ENCODE assay signal across 18 mouse cellular contexts in genomic region chr8:118249319-118249718, GRCm38 (mm10). TPM values are rescaled to one million over a fixed set of nuclear protein-coding genes. Genes with fewer than 3 reads are reported as not detected.
DNase-seq lines count a peak whose midpoint lies in the region; TF ChIP-seq lines count a peak whose summit lies in the region.
"Had no signal": no experiment of that assay in that cellular context is flagged by ENCODE, and none has a peak within 500 bp of the region (broad histone marks: within the 10 kb centered on the region; RNA-seq: fewer than 3 reads in every experiment).

No protein-coding gene starts in this region.

- no peak overlapping the region for H3K4me2 ChIP-seq in myocyte (ENCODE audit: low read depth)

- no peak for TF ChIP-seq CTCF in gastrocnemius, adult 2 months (IDR thresholded peaks at IDR 0.05)
- TF ChIP-seq CTCF in C2C12 (IDR thresholded peaks at IDR 0.05; ENCODE audit: control insufficient read depth, insufficient read depth, insufficient read length), result no peak

- H3K36me3 ChIP-seq in C2C12 (ENCODE audit: control insufficient read depth, insufficient read depth), result no peaks in the 10 kb centered on the region
- no peaks in the 10 kb centered on the region for H3K36me3 ChIP-seq in myocyte (ENCODE audit: control insufficient read depth, insufficient read depth)
- H3K36me3 ChIP-seq: G1E had no signal

- H3K27ac ChIP-seq in gastrocnemius, adult 2 months, result peak overlapping the region; percentile 51

- no peak for DNase-seq in gastrocnemius, adult 2 months
- no peak for DNase-seq in gastrocnemius, adult 8-10 months (ENCODE audit: low spot score in 2 of 2)
- DNase-seq in lung, postnatal 36 days, result no peak
- no peak for DNase-seq in urinary bladder, postnatal 4 days (ENCODE audit: low spot score in 2 of 2)
- DNase-seq: adrenal gland, adult 2 months; adrenal gland, adult 8-10 months; adrenal gland, postnatal 25 days; adrenal gland, postnatal 36 days; B cell, adult 2 months; cerebellum, adult 11 months; cerebellum, adult 11-12 months; cerebellum, adult 18-20 months; cerebellum, adult 2 months had no signal

- TF ChIP-seq POLR2A in myocyte (IDR thresholded peaks at IDR 0.05; ENCODE audit: insufficient read length, low read depth), result no peak

- H3K79me2 ChIP-seq in C2C12 (ENCODE audit: control insufficient read depth, insufficient read depth) (no peaks in the 10 kb centered on the region), myocyte (ENCODE audit: control insufficient read depth, insufficient read depth) (no peaks in the 10 kb centered on the region)

- H3K79me3 ChIP-seq in C2C12 (ENCODE audit: low read depth), result no peaks in the 10 kb centered on the region

- H3K27me3 ChIP-seq in C2C12 (ENCODE audit: control insufficient read depth, insufficient read depth, insufficient read length) (no peaks in the 10 kb centered on the region), myocyte (ENCODE audit: control insufficient read depth, insufficient read depth, insufficient read length) (peaks cover 2% of the 10 kb centered on the region)
- H3K27me3 ChIP-seq: CH12.LX had no signal

- H3ac ChIP-seq in C2C12 (ENCODE audit: control insufficient read depth, insufficient read length, low read depth), result no peak overlapping the region
- no peak overlapping the region for H3ac ChIP-seq in myocyte (ENCODE audit: control insufficient read depth, insufficient read length)

- intact Hi-C loops in gastrocnemius, adult 2 months (cut with DNase I), result no loop called here

- no peak overlapping the region for H3K4me3 ChIP-seq in gastrocnemius, adult 2 months
- H3K4me3 ChIP-seq in C2C12 (ENCODE audit: insufficient read depth, poor library complexity, severe bottlenecking) (no peak overlapping the region), myocyte (no peak overlapping the region)

TF ChIP-seq in C2C12, 6 proteins besides CTCF, POLR2A, EP300 and RAD21:
- TF ChIP-seq CEBPB (IDR thresholded peaks at IDR 0.05; ENCODE audit: low read depth), result no peak
- no peak for TF ChIP-seq MYOG (IDR thresholded peaks at IDR 0.05; ENCODE audit: control insufficient read depth, extremely low read depth, insufficient read length)
- no peak for TF ChIP-seq MAX (IDR thresholded peaks at IDR 0.05)
- no peak for TF ChIP-seq USF1 (IDR thresholded peaks at IDR 0.05; ENCODE audit: low read depth)
- TF ChIP-seq MYOD1 (IDR thresholded peaks at IDR 0.05; ENCODE audit: control insufficient read depth, insufficient read length, low read depth), result peak; percentile 24
- no peak for TF ChIP-seq FOSL1 (IDR thresholded peaks at IDR 0.05; ENCODE audit: insufficient read depth, low read length, poor library complexity, severe bottlenecking)

TF ChIP-seq in myocyte, 11 proteins besides CTCF, POLR2A, EP300 and RAD21:
- peak in 1 of 3 experiments; percentile 63 for TF ChIP-seq MYOG (IDR thresholded peaks at IDR 0.05; ENCODE audit: control insufficient read depth in 1 of 3, insufficient read depth in 1 of 3, insufficient read length in 2 of 3, low read depth in 2 of 3)
- no peak for TF ChIP-seq SRF (IDR thresholded peaks at IDR 0.05; ENCODE audit: control insufficient read depth, insufficient read length, low read depth)
- no peak for TF ChIP-seq REST (IDR thresholded peaks at IDR 0.05; ENCODE audit: insufficient read depth, insufficient read length)
- TF ChIP-seq TCF3 (IDR thresholded peaks at IDR 0.05; ENCODE audit: insufficient read length, low read depth), result no peak
- TF ChIP-seq E2F4 (IDR thresholded peaks at IDR 0.05; ENCODE audit: insufficient read depth), result no peak
- TF ChIP-seq CEBPB (IDR thresholded peaks at IDR 0.05; ENCODE audit: insufficient read depth, poor library complexity, severe bottlenecking), result no peak
- no peak for TF ChIP-seq USF1 (IDR thresholded peaks at IDR 0.05; ENCODE audit: low read depth)
- no peak for TF ChIP-seq MAX (IDR thresholded peaks at IDR 0.05; ENCODE audit: low read depth)
- no peak for TF ChIP-seq POLR2AphosphoS2 (IDR thresholded peaks at IDR 0.05; ENCODE audit: insufficient read length, low read depth)
- peak; percentile 17 for TF ChIP-seq TCF12 (IDR thresholded peaks at IDR 0.05; ENCODE audit: insufficient read depth, poor library complexity, severe bottlenecking)
- TF ChIP-seq MYOD1 (IDR thresholded peaks at IDR 0.05; ENCODE audit: control insufficient read depth in 1 of 3, insufficient read length in 2 of 3, low read depth in 2 of 3), result peak in 2 of 3 experiments; percentile 57 to 79

RNA-seq across cellular contexts. Expression of gene Cdh13, which starts 34.2 kb away (rescaled TPM):
- 100 to 1,000 TPM in 1 of 2 experiments, 10 to 100 TPM in 1; 88.3 to 104 TPM for total RNA-seq in gastrocnemius, adult 2 months (2021)
- total RNA-seq in gastrocnemius, adult 8-10 months (2022), result 100 to 1,000 TPM in 1 of 4 experiments, 10 to 100 TPM in 3; 74.1 to 101 (median 94.7) TPM
- polyA plus RNA-seq in C2C12 (2012; fragmentation: generic; extraction: Trizol) (9.4 TPM), myocyte (2012; fragmentation: generic; extraction: Trizol) (56.6 TPM)
- total RNA-seq: CH12.LX, MEL had no signal
- polyA plus RNA-seq: G1E had no signal
